Mouse (Mus musculus) testis, adult 2 months (tissue): ENCODE measurements around the gene Dsn1. TPM values are rescaled to one million over a fixed set of nuclear protein-coding genes. Genes with fewer than 3 reads are reported as not detected.

Experiments used
- H3K27ac ChIP-seq: fragments of 200-500 bp; 2 replicates; pipeline ENCODE4 v1.5.1; 2012; ENCODE audit warnings: low read depth, low read length; ENCODE audit not compliant: control insufficient read depth, insufficient read depth
- H3K27me3 ChIP-seq: fragments of 200-500 bp; 2 replicates; pipeline ENCODE4 v1.6.1; 2012; ENCODE audit warnings: mild to moderate bottlenecking, low read length, moderate library complexity; ENCODE audit not compliant: control insufficient read depth, insufficient read depth
- H3K36me3 ChIP-seq: fragments of 200-500 bp; 2 replicates; pipeline ENCODE4 v1.6.1; 2012; ENCODE audit warnings: mild to moderate bottlenecking, low read length; ENCODE audit not compliant: control insufficient read depth, insufficient read depth
- H3K4me1 ChIP-seq: fragments of 200-500 bp; 2 replicates; pipeline ENCODE4 v1.6.1; 2012; ENCODE audit warnings: low read length; ENCODE audit not compliant: control insufficient read depth, insufficient read depth
- H3K4me3 ChIP-seq: fragments of 200-500 bp; 2 replicates; pipeline ENCODE4 v1.5.1; 2012; ENCODE audit warnings: low read depth, mild to moderate bottlenecking, low read length, moderate library complexity, mixed read lengths; ENCODE audit not compliant: control insufficient read depth
- CTCF ChIP-seq: fragments of 200-500 bp; IDR thresholded peaks from 2 replicates; pipeline ENCODE4 v1.5.1; 2012; ENCODE audit warnings: low read depth, mild to moderate bottlenecking, inconsistent platforms, low read length, moderate library complexity; ENCODE audit not compliant: control insufficient read depth, insufficient read depth, insufficient replicate concordance
- POLR2A ChIP-seq: fragments of 200-500 bp; IDR thresholded peaks from 2 replicates; pipeline ENCODE4 v1.6.1; 2012; ENCODE audit warnings: low read depth, mild to moderate bottlenecking, inconsistent platforms, low read length, moderate library complexity; ENCODE audit not compliant: control insufficient read depth
- polyA plus RNA-seq: library from polyadenylated mRNA; depleted of rRNA; stranded (reverse); fragments of >200 nt; gene quantifications from 2 replicates; pipeline ENCODE4 v1.2.3, GENCODE M21; 2012

The Dsn1 gene
- polyA plus RNA-seq, 1 experiment = 25.9 TPM

- Histone ChIP-seq H3K36me3 (peaks cover 1% of the 10 kb centered on the region; the same call in 1 of the 2 replicates), H3K27me3 (no peaks in the 10 kb centered on the region), H3K4me1 (no peaks in the 10 kb centered on the region), H3K27ac (no peak overlapping the region), H3K4me3 (no peak overlapping the region)
- TF ChIP-seq CTCF (no peak), POLR2A (no peak)
Observed at GRCm38 (mm10) chr2:156970253-156970652, 36.7 kb downstream of the Dsn1 start.

- Histone ChIP-seq H3K27me3 (no peaks in the 10 kb centered on the region), H3K4me3 (no peak overlapping the region), H3K27ac (no peak overlapping the region), H3K36me3 (peaks cover 1% of the 10 kb centered on the region; the same call in 1 of the 2 replicates), H3K4me1 (no peaks in the 10 kb centered on the region)
- TF ChIP-seq CTCF (no peak), POLR2A (no peak)
Observed at GRCm38 (mm10) chr2:156968501-156968900, 38.5 kb downstream of the Dsn1 start.

GRCm38 (mm10) chr2:156967388-156967787, 39.6 kb downstream of the Dsn1 start:
- no peak for TF ChIP-seq CTCF
- TF ChIP-seq POLR2A = no peak
- Histone ChIP-seq H3K27ac (no peak overlapping the region), H3K4me1 (no peaks in the 10 kb centered on the region), H3K27me3 (no peaks in the 10 kb centered on the region), H3K36me3 (peaks cover 1% of the 10 kb centered on the region; the same call in 1 of the 2 replicates), H3K4me3 (no peak overlapping the region)

- Histone ChIP-seq H3K4me3 (no peak overlapping the region), H3K27me3 (no peaks in the 10 kb centered on the region), H3K4me1 (no peaks in the 10 kb centered on the region), H3K27ac (peak overlapping the region; percentile 49; the same call in 1 of the 2 replicates), H3K36me3 (peaks cover 1% of the 10 kb centered on the region; the same call in 1 of the 2 replicates)
- TF ChIP-seq POLR2A = no peak
- no peak for TF ChIP-seq CTCF
Observed at GRCm38 (mm10) chr2:156963891-156964290, 43.1 kb downstream of the Dsn1 start.

GRCm38 (mm10) chr2:156958496-156959252, 48.3 kb downstream of the Dsn1 start:
- Histone ChIP-seq H3K36me3 (no peaks in the 10 kb centered on the region), H3K27ac (no peak overlapping the region), H3K27me3 (no peaks in the 10 kb centered on the region), H3K4me3 (no peak overlapping the region), H3K4me1 (no peaks in the 10 kb centered on the region)
- TF ChIP-seq CTCF = no peak
- TF ChIP-seq POLR2A = no peak

- Histone ChIP-seq H3K27me3 (no peaks in the 10 kb centered on the region), H3K36me3 (no peaks in the 10 kb centered on the region), H3K27ac (no peak overlapping the region), H3K4me3 (no peak overlapping the region), H3K4me1 (no peaks in the 10 kb centered on the region)
- TF ChIP-seq POLR2A (no peak), CTCF (no peak)
Observed at GRCm38 (mm10) chr2:156957035-156957434, 49.9 kb downstream of the Dsn1 start.

GRCm38 (mm10) chr2:156956306-156956705, 50.6 kb downstream of the Dsn1 start:
- H3K27me3 ChIP-seq = no peaks in the 10 kb centered on the region
- no peaks in the 10 kb centered on the region for H3K36me3 ChIP-seq
- H3K27ac ChIP-seq = no peak overlapping the region
- no peak for TF ChIP-seq CTCF
- no peak for TF ChIP-seq POLR2A
- no peaks in the 10 kb centered on the region for H3K4me1 ChIP-seq
- H3K4me3 ChIP-seq = no peak overlapping the region

- TF ChIP-seq CTCF = no peak
- no peak for TF ChIP-seq POLR2A
- no peak overlapping the region for H3K27ac ChIP-seq
- H3K4me3 ChIP-seq = no peak overlapping the region
- H3K27me3 ChIP-seq = no peaks in the 10 kb centered on the region
- H3K4me1 ChIP-seq = no peaks in the 10 kb centered on the region
- H3K36me3 ChIP-seq = no peaks in the 10 kb centered on the region
Observed at GRCm38 (mm10) chr2:156954463-156954862, 52.5 kb downstream of the Dsn1 start.
